Mouse (Mus musculus): ENCODE data around the gene Hras. TPM values are rescaled to one million over a fixed set of nuclear protein-coding genes. Genes with fewer than 3 reads are reported as not detected.

Gene Hras
- polyA plus RNA-seq, 1 experiment from 2014 or later = 78.2 TPM

- ATAC-seq (ENCODE audit: insufficient number of reproducible peaks, low FRiP score) = no peak
- peaks cover 18% of the 10 kb centered on the region for H3K27me3 ChIP-seq (replicated peaks)
- peaks cover 7% of the 10 kb centered on the region for H3K4me1 ChIP-seq (replicated peaks)
- H3K36me3 ChIP-seq = no peaks in the 10 kb centered on the region
- H3K27ac ChIP-seq (ENCODE audit: poor library complexity, severe bottlenecking) = no peak overlapping the region
- no peak overlapping the region for H3K4me2 ChIP-seq
- no peaks in the 10 kb centered on the region for H3K9me3 ChIP-seq (replicated peaks)
- no peak overlapping the region for H3K9ac ChIP-seq
- H3K4me3 ChIP-seq = no peak overlapping the region
- 86% methylated on average over 4 of the region's 4 CpGs for WGBS
Measured at GRCm38 (mm10) chr7:141175068-141175467, 18.7 kb downstream of the Hras start.

- peak overlapping the region; percentile 58 for H3K4me3 ChIP-seq
- 88% methylated on average over 5 of the region's 5 CpGs for WGBS
- H3K36me3 ChIP-seq = no peaks in the 10 kb centered on the region
- peaks cover 11% of the 10 kb centered on the region; the same call in 1 of the 2 replicates for H3K27me3 ChIP-seq (replicated peaks)
- H3K27ac ChIP-seq (ENCODE audit: poor library complexity, severe bottlenecking) = no peak overlapping the region; the same call in 1 of the 2 replicates
- H3K9me3 ChIP-seq (replicated peaks) = no peaks in the 10 kb centered on the region
- H3K9ac ChIP-seq = peak overlapping the region; percentile 76
- peaks cover 16% of the 10 kb centered on the region for H3K4me1 ChIP-seq (replicated peaks)
- peak overlapping the region; percentile 68 for H3K4me2 ChIP-seq
- ATAC-seq (ENCODE audit: insufficient number of reproducible peaks, low FRiP score) = no peak
Measured at GRCm38 (mm10) chr7:141173323-141173850, 20.4 kb downstream of the Hras start.

GRCm38 (mm10) chr7:141172116-141173006 is 21.4 kb downstream of the Hras start, which contains the start of gene Rnh1:
TSS of gene Rnh1 (minus strand) at chr7:141172857.
- H3K4me2 ChIP-seq = peak within 1 kb of the TSS; percentile 68
- WGBS = 4% methylated on average over 55 of the region's 55 CpGs
- H3K36me3 ChIP-seq = no peaks in the 10 kb centered on the region
- H3K27me3 ChIP-seq (replicated peaks) = peaks cover 4% of the 10 kb centered on the region; the same call in 1 of the 2 replicates
- peak within 1 kb of the TSS; percentile 91 for H3K27ac ChIP-seq (ENCODE audit: poor library complexity, severe bottlenecking)
- peak within 1 kb of the TSS; percentile 58 for H3K4me3 ChIP-seq
- peak; percentile 95 for ATAC-seq (ENCODE audit: insufficient number of reproducible peaks, low FRiP score)
- peaks cover 25% of the 10 kb centered on the region for H3K4me1 ChIP-seq (replicated peaks)
- no peaks in the 10 kb centered on the region for H3K9me3 ChIP-seq (replicated peaks)
- peak within 1 kb of the TSS; percentile 76 for H3K9ac ChIP-seq

GRCm38 (mm10) chr7:141169866-141170265 is 23.9 kb downstream of the Hras start:
- Histone ChIP-seq H3K27ac (ENCODE audit: poor library complexity, severe bottlenecking) (no peak overlapping the region), H3K9me3 (replicated peaks) (no peaks in the 10 kb centered on the region), H3K36me3 (peaks cover 10% of the 10 kb centered on the region; the same call in 1 of the 2 replicates), H3K4me2 (no peak overlapping the region), H3K9ac (no peak overlapping the region), H3K4me3 (no peak overlapping the region), H3K4me1 (replicated peaks) (peaks cover 26% of the 10 kb centered on the region), H3K27me3 (replicated peaks) (no peaks in the 10 kb centered on the region)
- no peak for ATAC-seq (ENCODE audit: insufficient number of reproducible peaks, low FRiP score)

GRCm38 (mm10) chr7:141169300-141169699 is 24.5 kb downstream of the Hras start:
- no peak for ATAC-seq (ENCODE audit: insufficient number of reproducible peaks, low FRiP score)
- Histone ChIP-seq H3K36me3 (peaks cover 14% of the 10 kb centered on the region; the same call in 1 of the 2 replicates), H3K4me1 (replicated peaks) (peaks cover 28% of the 10 kb centered on the region), H3K27ac (ENCODE audit: poor library complexity, severe bottlenecking) (no peak overlapping the region), H3K4me3 (no peak overlapping the region), H3K27me3 (replicated peaks) (no peaks in the 10 kb centered on the region), H3K9me3 (replicated peaks) (no peaks in the 10 kb centered on the region), H3K4me2 (peak overlapping the region; percentile 76), H3K9ac (0 out of 2 replicates have a peak overlapping the region, but pooled peaks have one; percentile 76)
- 71% methylated on average over 1 of the region's 1 CpGs for WGBS

- H3K27ac ChIP-seq (ENCODE audit: poor library complexity, severe bottlenecking) = peak overlapping the region; percentile 31; the same call in 1 of the 2 replicates
- under 1% methylated on average over 22 of the region's 22 CpGs for WGBS
- no peaks in the 10 kb centered on the region for H3K9me3 ChIP-seq (replicated peaks)
- ATAC-seq (ENCODE audit: insufficient number of reproducible peaks, low FRiP score) = peak; percentile 57
- no peaks in the 10 kb centered on the region for H3K27me3 ChIP-seq (replicated peaks)
- peak overlapping the region; percentile 76 for H3K9ac ChIP-seq
- H3K4me1 ChIP-seq (replicated peaks) = peaks cover 30% of the 10 kb centered on the region
- peak overlapping the region; percentile 76 for H3K4me2 ChIP-seq
- peak overlapping the region; percentile 57 for H3K4me3 ChIP-seq
- peaks cover 22% of the 10 kb centered on the region for H3K36me3 ChIP-seq
Measured at GRCm38 (mm10) chr7:141168518-141168953, 25.3 kb downstream of the Hras start.

- H3K27ac ChIP-seq (ENCODE audit: poor library complexity, severe bottlenecking) = 0 out of 2 replicates have a peak overlapping the region, but pooled peaks have one; percentile 31
- H3K4me3 ChIP-seq = peak overlapping the region; percentile 57
- no peaks in the 10 kb centered on the region for H3K9me3 ChIP-seq (replicated peaks)
- WGBS = 14% methylated on average over 7 of the region's 7 CpGs
- H3K4me1 ChIP-seq (replicated peaks) = peaks cover 25% of the 10 kb centered on the region
- H3K9ac ChIP-seq = peak overlapping the region; percentile 76
- ATAC-seq (ENCODE audit: insufficient number of reproducible peaks, low FRiP score) = no peak
- peaks cover 27% of the 10 kb centered on the region for H3K36me3 ChIP-seq
- peak overlapping the region; percentile 76 for H3K4me2 ChIP-seq
- no peaks in the 10 kb centered on the region for H3K27me3 ChIP-seq (replicated peaks)
Measured at GRCm38 (mm10) chr7:141167901-141168517, 25.8 kb downstream of the Hras start.

- H3K27me3 ChIP-seq (replicated peaks) = no peaks in the 10 kb centered on the region
- no peak; the same call in 1 of the 2 replicates for ATAC-seq (ENCODE audit: insufficient number of reproducible peaks, low FRiP score)
- 81% methylated on average over 6 of the region's 6 CpGs for WGBS
- H3K36me3 ChIP-seq = peaks cover 57% of the 10 kb centered on the region
- no peak overlapping the region for H3K4me2 ChIP-seq
- H3K9ac ChIP-seq = no peak overlapping the region
- no peak overlapping the region for H3K27ac ChIP-seq (ENCODE audit: poor library complexity, severe bottlenecking)
- peaks cover 23% of the 10 kb centered on the region for H3K4me1 ChIP-seq (replicated peaks)
- H3K9me3 ChIP-seq (replicated peaks) = no peaks in the 10 kb centered on the region
- no peak overlapping the region for H3K4me3 ChIP-seq
Measured at GRCm38 (mm10) chr7:141164850-141165249, 29.0 kb downstream of the Hras start.

- H3K4me1 ChIP-seq (replicated peaks) = peaks cover 23% of the 10 kb centered on the region
- WGBS = 89% methylated on average over 7 of the region's 7 CpGs
- no peak overlapping the region for H3K27ac ChIP-seq (ENCODE audit: poor library complexity, severe bottlenecking)
- no peaks in the 10 kb centered on the region for H3K27me3 ChIP-seq (replicated peaks)
- no peaks in the 10 kb centered on the region for H3K9me3 ChIP-seq (replicated peaks)
- no peak overlapping the region for H3K4me2 ChIP-seq
- peaks cover 62% of the 10 kb centered on the region for H3K36me3 ChIP-seq
- H3K4me3 ChIP-seq = no peak overlapping the region
- ATAC-seq (ENCODE audit: insufficient number of reproducible peaks, low FRiP score) = no peak
- no peak overlapping the region for H3K9ac ChIP-seq
Measured at GRCm38 (mm10) chr7:141164397-141164796, 29.4 kb downstream of the Hras start.

- WGBS = 92% methylated on average over 9 of the region's 9 CpGs
- peaks cover 72% of the 10 kb centered on the region for H3K36me3 ChIP-seq
Measured at GRCm38 (mm10) chr7:141155362-141155761, 38.4 kb downstream of the Hras start.

GRCm38 (mm10) chr7:141148639-141149038 is 45.2 kb downstream of the Hras start:
- H3K4me2 ChIP-seq = no peak overlapping the region
- peaks cover 71% of the 10 kb centered on the region for H3K36me3 ChIP-seq
- no peak overlapping the region for H3K4me3 ChIP-seq
- H3K9me3 ChIP-seq (replicated peaks) = no peaks in the 10 kb centered on the region
- H3K4me1 ChIP-seq (replicated peaks) = 0 out of 2 replicates have a peak, but pooled peaks cover 10% of the 10 kb centered on the region
- no peaks in the 10 kb centered on the region for H3K27me3 ChIP-seq (replicated peaks)
- no peak overlapping the region for H3K9ac ChIP-seq
- ATAC-seq (ENCODE audit: insufficient number of reproducible peaks, low FRiP score) = no peak
- WGBS = 77% methylated on average over 4 of the region's 4 CpGs
- H3K27ac ChIP-seq (ENCODE audit: poor library complexity, severe bottlenecking) = no peak overlapping the region

More at GRCm38 (mm10) chr7:141155362-141155761, 38.4 kb downstream of the Hras start:
- Histone ChIP-seq H3K27ac (ENCODE audit: poor library complexity, severe bottlenecking) (no peak overlapping the region), H3K4me2 (no peak overlapping the region), H3K27me3 (replicated peaks) (no peaks in the 10 kb centered on the region), H3K9ac (no peak overlapping the region), H3K9me3 (replicated peaks) (peaks cover 3% of the 10 kb centered on the region; the same call in 1 of the 2 replicates), H3K4me1 (replicated peaks) (no peaks in the 10 kb centered on the region), H3K4me3 (no peak overlapping the region)
- ATAC-seq (ENCODE audit: insufficient number of reproducible peaks, low FRiP score) = 0 out of 2 replicates have a peak, but pooled peaks have one; percentile 45
